Mouse (Mus musculus): ENCODE results near the gene P4hb. TPM values are rescaled to one million over a fixed set of nuclear protein-coding genes. Genes with fewer than 3 reads are reported as not detected.

Gene P4hb
- 95.0 and 97.3 TPM in 2 replicates for polyA plus RNA-seq (2012; ENCODE audit: insufficient read depth, insufficient read length, missing spikeins)

GRCm38 (mm10) chr11:120572752-120573584, at the start of gene P4hb:
P4hb (minus strand) TSS chr11:120573253.
- Histone ChIP-seq H3K4me3 (ENCODE audit: insufficient read depth, low read depth, low read length) (peak within 1 kb of the TSS; percentile 82), H3K27ac (replicated peaks; ENCODE audit: low read depth, low read length) (peak within 1 kb of the TSS; percentile 84), H3K4me1 (ENCODE audit: control insufficient read depth, insufficient read depth, insufficient read length, low read length) (no peaks in the 10 kb centered on the region)

GRCm38 (mm10) chr11:120622805-120623204, 49.8 kb upstream of the P4hb start:
- no peak overlapping the region for H3K4me3 ChIP-seq (ENCODE audit: insufficient read depth, low read depth, low read length)
- H3K27ac ChIP-seq (replicated peaks; ENCODE audit: low read depth, low read length), result no peak overlapping the region
- H3K4me1 ChIP-seq (ENCODE audit: control insufficient read depth, insufficient read depth, insufficient read length, low read length), result peaks cover 4% of the 10 kb centered on the region

GRCm38 (mm10) chr11:120620195-120620594, 47.1 kb upstream of the P4hb start:
- H3K27ac ChIP-seq (replicated peaks; ENCODE audit: low read depth, low read length), result no peak overlapping the region
- H3K4me1 ChIP-seq (ENCODE audit: control insufficient read depth, insufficient read depth, insufficient read length, low read length), result peaks cover 7% of the 10 kb centered on the region
- H3K4me3 ChIP-seq (ENCODE audit: insufficient read depth, low read depth, low read length), result no peak overlapping the region

- Histone ChIP-seq H3K27ac (replicated peaks; ENCODE audit: low read depth, low read length) (no peak overlapping the region), H3K4me3 (ENCODE audit: insufficient read depth, low read depth, low read length) (no peak overlapping the region), H3K4me1 (ENCODE audit: control insufficient read depth, insufficient read depth, insufficient read length, low read length) (peaks cover 5% of the 10 kb centered on the region)
Observed at GRCm38 (mm10) chr11:120618619-120619535, 45.8 kb upstream of the P4hb start.

GRCm38 (mm10) chr11:120617519-120618112, 44.6 kb upstream of the P4hb start, which contains the start of gene Pcyt2:
Pcyt2 (minus strand) TSS chr11:120617936.
- H3K27ac ChIP-seq (replicated peaks; ENCODE audit: low read depth, low read length), result peak within 1 kb of the TSS; percentile 47

GRCm38 (mm10) chr11:120616617-120617294, 43.7 kb upstream of the P4hb start:
- Histone ChIP-seq H3K4me1 (ENCODE audit: control insufficient read depth, insufficient read depth, insufficient read length, low read length) (peaks cover 5% of the 10 kb centered on the region), H3K27ac (replicated peaks; ENCODE audit: low read depth, low read length) (peak overlapping the region; percentile 47; the same call in 1 of the 2 replicates), H3K4me3 (ENCODE audit: insufficient read depth, low read depth, low read length) (peak overlapping the region; percentile 93)

More at GRCm38 (mm10) chr11:120617519-120618112, 44.6 kb upstream of the P4hb start, which contains the start of gene Pcyt2:
- peaks cover 5% of the 10 kb centered on the region for H3K4me1 ChIP-seq (ENCODE audit: control insufficient read depth, insufficient read depth, insufficient read length, low read length)
- peak within 1 kb of the TSS; percentile 93 for H3K4me3 ChIP-seq (ENCODE audit: insufficient read depth, low read depth, low read length)

- Histone ChIP-seq H3K4me1 (ENCODE audit: control insufficient read depth, insufficient read depth, insufficient read length, low read length) (peaks cover 5% of the 10 kb centered on the region), H3K4me3 (ENCODE audit: insufficient read depth, low read depth, low read length) (no peak overlapping the region), H3K27ac (replicated peaks; ENCODE audit: low read depth, low read length) (no peak overlapping the region)
Observed at GRCm38 (mm10) chr11:120615606-120616203, 42.7 kb upstream of the P4hb start.

- no peak overlapping the region for H3K4me3 ChIP-seq (ENCODE audit: insufficient read depth, low read depth, low read length)
- H3K27ac ChIP-seq (replicated peaks; ENCODE audit: low read depth, low read length), result no peak overlapping the region
- H3K4me1 ChIP-seq (ENCODE audit: control insufficient read depth, insufficient read depth, insufficient read length, low read length), result peaks cover 5% of the 10 kb centered on the region
Observed at GRCm38 (mm10) chr11:120615167-120615566, 42.1 kb upstream of the P4hb start.

GRCm38 (mm10) chr11:120613976-120614375, 40.9 kb upstream of the P4hb start:
- Histone ChIP-seq H3K4me3 (ENCODE audit: insufficient read depth, low read depth, low read length) (no peak overlapping the region), H3K4me1 (ENCODE audit: control insufficient read depth, insufficient read depth, insufficient read length, low read length) (peaks cover 5% of the 10 kb centered on the region), H3K27ac (replicated peaks; ENCODE audit: low read depth, low read length) (no peak overlapping the region)

- Histone ChIP-seq H3K27ac (replicated peaks; ENCODE audit: low read depth, low read length) (no peak overlapping the region), H3K4me1 (ENCODE audit: control insufficient read depth, insufficient read depth, insufficient read length, low read length) (peaks cover 5% of the 10 kb centered on the region), H3K4me3 (ENCODE audit: insufficient read depth, low read depth, low read length) (no peak overlapping the region)
Observed at GRCm38 (mm10) chr11:120613481-120613972, 40.5 kb upstream of the P4hb start.

GRCm38 (mm10) chr11:120612763-120613162, 39.7 kb upstream of the P4hb start:
- Histone ChIP-seq H3K4me1 (ENCODE audit: control insufficient read depth, insufficient read depth, insufficient read length, low read length) (peaks cover 5% of the 10 kb centered on the region), H3K27ac (replicated peaks; ENCODE audit: low read depth, low read length) (no peak overlapping the region), H3K4me3 (ENCODE audit: insufficient read depth, low read depth, low read length) (no peak overlapping the region)

GRCm38 (mm10) chr11:120610477-120611046, 37.5 kb upstream of the P4hb start:
- no peak overlapping the region for H3K27ac ChIP-seq (replicated peaks; ENCODE audit: low read depth, low read length)
- no peak overlapping the region for H3K4me3 ChIP-seq (ENCODE audit: insufficient read depth, low read depth, low read length)
- H3K4me1 ChIP-seq (ENCODE audit: control insufficient read depth, insufficient read depth, insufficient read length, low read length), result no peaks in the 10 kb centered on the region; the same call in 1 of the 2 replicates

- H3K4me3 ChIP-seq (ENCODE audit: insufficient read depth, low read depth, low read length), result no peak overlapping the region
- no peak overlapping the region for H3K27ac ChIP-seq (replicated peaks; ENCODE audit: low read depth, low read length)
- H3K4me1 ChIP-seq (ENCODE audit: control insufficient read depth, insufficient read depth, insufficient read length, low read length), result no peaks in the 10 kb centered on the region; the same call in 1 of the 2 replicates
Observed at GRCm38 (mm10) chr11:120609250-120609649, 36.2 kb upstream of the P4hb start.

All from brown adipose tissue, adult 24 weeks (tissue).